Mouse (Mus musculus) embryo, embryonic 10.5 days (tissue): ENCODE data around the gene Wdr41.

ENCODE experiments used
- DNase-seq: peaks from one replicate; pipeline ENCODE4 v3.0.0-alpha.2; 2015; ENCODE audit warnings: low spot score

Gene Wdr41

GRCm38 (mm10) chr13:94976219-94977186 lies at the start of gene Wdr41:
Wdr41 (plus strand) TSS chr13:94976344.
- peak; percentile 93 for DNase-seq

DNA sequence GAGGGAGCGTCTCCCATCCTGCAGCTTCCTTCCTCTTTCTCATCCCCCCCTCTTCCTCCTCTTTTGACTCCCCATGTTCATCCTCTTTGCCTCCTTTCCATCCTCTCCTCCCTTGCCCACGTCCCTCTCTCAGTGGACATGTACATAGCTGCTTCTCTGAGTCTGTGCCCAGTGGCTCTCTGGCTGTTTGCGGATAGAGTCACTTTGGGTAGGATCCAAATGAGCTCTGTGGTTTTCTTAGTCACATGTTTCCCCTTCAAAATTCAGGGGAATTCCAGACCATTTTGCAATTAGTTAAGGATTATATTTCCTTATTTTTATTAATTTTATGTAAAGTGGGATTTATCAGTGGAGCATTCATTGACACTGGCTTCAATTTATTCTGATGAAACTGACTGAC lies 48.1 kb upstream of the Wdr41 start:
- no peak for DNase-seq

- DNase-seq, result no peak
Measured at GRCm38 (mm10) chr13:94938418-94938817, 37.7 kb upstream of the Wdr41 start.

- no peak for DNase-seq
Measured at GRCm38 (mm10) chr13:94940104-94940503, 36.0 kb upstream of the Wdr41 start.

GRCm38 (mm10) chr13:94941230-94941629 lies 34.9 kb upstream of the Wdr41 start:
- DNase-seq, result peak; percentile 89

DNA sequence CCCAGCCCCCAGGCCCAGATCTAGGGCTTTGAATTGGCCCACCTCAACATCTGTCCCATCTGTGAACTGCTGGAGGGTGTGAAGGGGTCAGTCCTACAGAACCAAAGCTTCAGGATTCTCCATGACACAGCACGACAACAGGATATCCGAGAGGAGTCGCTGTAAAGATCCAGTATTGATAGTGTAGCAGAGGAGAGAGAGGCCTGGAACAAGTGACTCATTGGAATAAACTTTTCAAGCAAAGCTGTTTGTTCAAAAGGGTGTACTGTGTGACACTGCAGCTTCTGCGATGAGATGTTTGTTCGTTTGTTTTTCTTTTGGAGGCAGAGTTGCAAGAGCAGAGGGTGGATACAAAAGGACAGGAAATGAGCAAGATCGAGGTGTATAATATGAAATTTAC lies 20.2 kb upstream of the Wdr41 start:
- no peak for DNase-seq

GRCm38 (mm10) chr13:94957965-94958364 lies 18.2 kb upstream of the Wdr41 start:
- peak; percentile 70 for DNase-seq

DNA sequence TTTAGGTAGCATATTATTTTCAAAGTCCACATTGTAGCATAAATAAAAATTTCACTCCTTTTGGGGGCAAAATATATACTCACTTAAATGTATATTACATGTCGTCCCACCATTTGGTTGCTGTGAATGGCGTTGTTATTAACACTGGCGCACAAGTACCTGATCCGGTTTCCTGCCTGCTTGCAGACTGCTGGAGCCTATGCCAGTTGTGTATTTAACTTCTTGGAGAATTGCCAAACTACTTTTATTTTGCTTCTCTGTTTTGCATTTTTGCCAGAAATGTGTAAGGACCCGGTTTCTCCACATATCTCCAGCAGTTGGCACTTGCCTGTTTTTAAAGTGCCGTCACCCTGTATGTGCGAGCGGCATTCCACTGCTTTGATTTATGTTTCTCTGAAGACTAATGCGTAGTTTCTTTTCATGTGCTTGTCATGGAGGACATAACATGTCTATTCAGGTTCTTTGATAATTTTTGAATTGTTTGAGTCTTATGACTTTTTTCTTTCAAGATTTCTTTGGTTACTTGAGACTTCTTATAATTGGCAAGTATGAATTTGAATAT lies 6.1 kb upstream of the Wdr41 start:
- no peak for DNase-seq

GRCm38 (mm10) chr13:94975828-94976218 lies 321 bp upstream of the Wdr41 start:
- DNase-seq, result no peak

- DNase-seq, result no peak
Measured at GRCm38 (mm10) chr13:94979081-94979480, 2.9 kb downstream of the Wdr41 start.

DNA sequence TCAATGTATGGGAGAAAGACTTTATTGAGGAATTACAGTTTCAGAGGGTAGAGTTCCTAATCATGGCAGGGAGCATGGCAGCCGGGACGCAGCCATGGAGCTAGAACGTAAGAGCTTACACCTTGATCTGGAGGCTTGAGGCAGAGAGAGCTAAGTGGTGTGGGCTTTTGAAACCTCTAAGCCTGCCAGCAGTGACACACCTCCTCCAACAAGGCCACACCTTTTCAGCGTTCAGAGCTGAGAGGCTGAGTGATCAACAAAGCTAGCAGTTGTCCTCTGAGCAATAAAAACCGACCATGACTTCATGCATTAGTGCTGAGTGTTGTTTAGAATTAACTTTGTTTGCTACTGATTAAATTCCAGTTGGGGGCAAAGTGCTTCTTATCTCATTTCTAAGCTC lies 14.4 kb downstream of the Wdr41 start:
- DNase-seq, result no peak

GRCm38 (mm10) chr13:95007281-95007680 lies 31.1 kb downstream of the Wdr41 start:
- DNase-seq, result no peak

GRCm38 (mm10) chr13:95009261-95009660 lies 33.1 kb downstream of the Wdr41 start:
- no peak for DNase-seq

DNA sequence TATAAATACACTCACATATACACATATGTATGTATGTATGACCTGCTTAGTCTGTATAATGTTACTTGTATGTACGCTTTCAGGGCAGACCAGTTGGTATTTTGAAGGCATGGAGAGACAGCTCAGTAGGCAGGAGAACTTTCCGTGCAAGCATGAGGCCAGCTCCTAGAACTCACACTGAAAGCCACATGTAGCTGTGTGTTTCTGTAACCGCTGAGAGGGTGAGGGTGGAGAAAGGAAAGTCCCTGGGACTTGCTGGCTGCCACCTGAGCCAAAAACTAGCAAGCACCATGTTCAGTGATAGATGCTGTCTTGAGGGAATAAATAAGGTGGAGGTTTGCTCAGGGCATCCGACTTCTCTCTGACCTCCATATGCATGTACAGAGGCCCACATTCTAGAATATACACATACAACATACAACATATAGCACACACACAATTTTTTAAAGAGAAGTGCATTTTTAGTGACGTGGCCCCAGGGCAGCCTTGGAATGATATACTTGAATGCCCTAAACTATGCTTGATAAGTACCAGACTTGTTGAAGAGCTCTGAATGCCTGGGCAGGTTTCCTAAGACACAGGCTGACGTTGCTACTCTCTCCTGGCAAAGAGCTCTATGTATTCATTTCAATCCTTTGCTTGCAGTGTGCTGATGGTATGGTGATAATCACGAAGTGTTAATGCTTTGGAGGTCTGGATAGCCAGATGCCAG lies 35.6 kb downstream of the Wdr41 start:
- DNase-seq, result no peak

DNA sequence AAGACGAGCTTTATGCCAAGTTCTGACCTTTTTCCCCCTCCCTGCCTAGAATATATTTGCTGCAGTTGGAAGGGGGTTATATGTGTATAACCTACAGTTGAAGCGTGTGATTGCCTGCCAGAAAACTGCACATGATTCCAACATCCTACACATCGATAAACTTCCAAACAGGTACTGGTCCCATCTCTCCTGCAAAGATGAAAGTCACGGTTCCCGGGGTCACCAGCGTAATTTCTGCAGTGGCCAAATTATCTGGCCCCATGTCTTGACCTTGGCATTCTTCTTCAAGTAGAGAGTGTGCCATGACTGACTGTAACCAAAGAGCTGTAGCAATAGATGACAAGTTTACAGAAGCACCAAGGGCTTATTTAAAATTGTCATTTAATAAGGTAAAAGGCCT lies 41.1 kb downstream of the Wdr41 start:
- DNase-seq, result no peak

DNA sequence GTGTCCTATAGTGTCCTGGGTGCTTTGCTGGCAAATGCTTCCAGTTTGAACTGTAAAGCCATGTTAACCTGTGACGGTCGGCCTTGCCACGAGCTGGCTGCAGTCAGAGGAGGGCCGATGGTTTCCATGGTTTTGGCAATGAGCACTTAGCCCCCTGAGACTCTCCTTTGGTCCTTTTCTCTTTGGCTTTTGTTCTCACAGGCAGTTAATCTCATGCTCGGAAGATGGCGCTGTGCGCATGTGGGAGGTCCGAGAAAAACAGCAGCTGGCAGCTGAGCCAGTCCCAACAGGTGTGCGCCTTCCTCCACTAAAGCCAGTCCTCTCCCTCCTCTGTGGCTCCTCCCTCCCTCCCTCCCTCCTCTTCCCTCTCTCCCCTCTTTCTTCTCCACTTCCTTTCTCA lies 41.8 kb downstream of the Wdr41 start:
- peak; percentile 91 for DNase-seq

GRCm38 (mm10) chr13:95019345-95019744 lies 43.2 kb downstream of the Wdr41 start:
- no peak for DNase-seq

GRCm38 (mm10) chr13:95020216-95020615 lies 44.1 kb downstream of the Wdr41 start:
- DNase-seq, result no peak

- DNase-seq, result no peak
Measured at GRCm38 (mm10) chr13:95030828-95031227, 54.7 kb downstream of the Wdr41 start.

- no peak for DNase-seq
Measured at GRCm38 (mm10) chr13:95032127-95032831, 56.1 kb downstream of the Wdr41 start.

GRCm38 (mm10) chr13:95032973-95033372 lies 56.8 kb downstream of the Wdr41 start:
- no peak for DNase-seq

GRCm38 (mm10) chr13:95034094-95034493 lies 58.0 kb downstream of the Wdr41 start:
- DNase-seq, result peak; percentile 13
